Mouse (Mus musculus) brain, embryonic 18.5 days (tissue): ENCODE measurements around the gene Pbrm1.

Experiments used
- DNase-seq: peaks from one replicate; pipeline ENCODE4 v3.0.0-alpha.2; 2012; ENCODE audit warnings: low read depth, low spot score

Gene Pbrm1

GRCm38 (mm10) chr14:31166827-31167226 lies 147.9 kb downstream of the Pbrm1 start:
- no peak for DNase-seq

GRCm38 (mm10) chr14:31168425-31168824 lies 149.5 kb downstream of the Pbrm1 start, which contains the start of gene Stab1:
Stab1 (minus strand) TSS chr14:31168641.
- no peak for DNase-seq

GRCm38 (mm10) chr14:31169508-31169907 lies 150.6 kb downstream of the Pbrm1 start:
- DNase-seq, result no peak

GRCm38 (mm10) chr14:31170963-31171362 lies 152.0 kb downstream of the Pbrm1 start:
- no peak for DNase-seq
